13 mouse cellular contexts compared by ENCODE assay signal in the genomic region with DNA sequence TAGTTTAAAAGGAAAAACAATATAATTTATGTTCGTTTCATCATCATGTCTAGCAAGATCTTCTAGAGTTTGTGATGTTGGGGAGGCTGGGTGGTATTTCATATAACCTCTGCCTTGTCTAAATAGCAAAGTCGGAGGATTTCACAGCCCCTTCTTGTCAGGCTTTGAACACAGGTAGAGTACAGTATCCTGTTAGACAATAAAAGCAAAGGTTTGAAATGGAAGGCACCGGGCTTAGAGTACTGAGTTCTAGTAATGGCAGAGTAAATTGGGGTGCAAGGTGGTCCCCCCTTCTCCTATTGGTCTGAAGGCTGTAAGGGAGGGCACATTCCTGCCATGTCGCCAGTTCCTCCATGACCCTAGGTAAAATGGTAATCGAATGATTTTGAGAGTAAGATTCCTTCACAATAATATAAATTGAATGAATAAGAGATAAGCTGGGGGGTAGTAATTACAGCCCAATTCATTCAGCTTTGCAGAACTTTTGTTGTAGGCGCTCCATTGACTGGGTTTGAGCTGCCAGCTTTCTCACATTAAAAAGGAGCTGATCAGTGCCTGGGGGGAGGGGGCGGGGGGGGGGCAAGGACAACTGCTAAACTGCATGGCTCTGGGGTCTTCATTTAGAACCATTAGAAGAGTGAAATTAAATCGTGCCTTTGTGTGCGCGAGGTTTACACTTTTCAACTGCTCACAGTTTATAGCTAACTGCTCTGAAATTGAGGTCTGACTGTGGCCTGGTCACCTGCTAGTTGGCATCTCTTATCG. TPM values are rescaled to one million over a fixed set of nuclear protein-coding genes. Genes with fewer than 3 reads are reported as not detected.
DNase-seq lines count a peak whose midpoint lies in the region; ATAC-seq and TF ChIP-seq lines count a peak whose summit lies in the region.
"Had no signal": no experiment of that assay in that cellular context is flagged by ENCODE, and none has a peak within 500 bp of the region (broad histone marks: within the 10 kb centered on the region; RNA-seq: fewer than 3 reads in every experiment).

No protein-coding gene starts in this region.

- H3K27me3 ChIP-seq in embryonic facial prominence, embryonic 11.5 days (ENCODE audit: control insufficient read depth, insufficient read depth, low read length) = peaks cover 49% of the 10 kb centered on the region
- peaks cover 30% of the 10 kb centered on the region for H3K27me3 ChIP-seq in hindbrain, embryonic 12.5 days
- peaks cover 22% of the 10 kb centered on the region for H3K27me3 ChIP-seq in neural tube, embryonic 12.5 days (replicated peaks)
- H3K27me3 ChIP-seq: CH12.LX had no signal

- in situ Hi-C loops in ES-E14 (cut with MboI; ENCODE audit: low sequenced_read_pairs in 2 of 2, unreplicated experiment in 2 of 2) = loop anchor here (5.0 to 25.0 kb wide), 2 partner anchors 92 to 107 kb away; no protein-coding TSS in a partner anchor

- intact Hi-C loops in left cerebral cortex, postnatal 36 days (cut with DNase I) = loop anchor here (10.0 kb wide), 1 partner anchor 551 kb away; no protein-coding TSS in a partner anchor

- peak overlapping the region; percentile 34; the same call in 1 of the 2 replicates for H3K4me2 ChIP-seq in embryonic facial prominence, embryonic 11.5 days (ENCODE audit: low read depth, low read length)
- peak overlapping the region; percentile 51 for H3K4me2 ChIP-seq in hindbrain, embryonic 12.5 days (replicated peaks)
- H3K4me2 ChIP-seq in neural tube, embryonic 12.5 days (replicated peaks) = peak overlapping the region; percentile 79
- H3K4me2 ChIP-seq: kidney, embryonic 15.5 days; liver, embryonic 15.5 days had no signal

- H3K27ac ChIP-seq in ES-E14 (ENCODE audit: insufficient read depth, low read depth, low read length, poor library complexity, severe bottlenecking) = no peak overlapping the region; the same call in 1 of the 2 replicates
- no peak overlapping the region for H3K27ac ChIP-seq in embryonic facial prominence, embryonic 11.5 days (replicated peaks; ENCODE audit: low read depth, low read length)
- H3K27ac ChIP-seq in hindbrain, embryonic 12.5 days = peak overlapping the region; percentile 62; the same call in 1 of the 2 replicates
- no peak overlapping the region for H3K27ac ChIP-seq in neural tube, embryonic 12.5 days
- H3K27ac ChIP-seq: kidney, embryonic 15.5 days; liver, embryonic 15.5 days had no signal

- H3K9ac ChIP-seq in ES-E14 (ENCODE audit: insufficient read depth, low read depth, low read length, poor library complexity, severe bottlenecking) = peak overlapping the region; percentile 41; the same call in 1 of the 2 replicates
- peak overlapping the region; percentile 37; the same call in 1 of the 2 replicates for H3K9ac ChIP-seq in embryonic facial prominence, embryonic 11.5 days (replicated peaks; ENCODE audit: low read length)
- H3K9ac ChIP-seq in hindbrain, embryonic 12.5 days = peak overlapping the region; percentile 55
- peak overlapping the region; percentile 78 for H3K9ac ChIP-seq in neural tube, embryonic 12.5 days
- H3K9ac ChIP-seq: kidney, embryonic 15.5 days; liver, embryonic 15.5 days had no signal

- ATAC-seq in embryonic facial prominence, embryonic 11.5 days (replicated peaks; ENCODE audit: insufficient number of reproducible peaks, low FRiP score, low TSS enrichment, low read depth) = no peak
- no peak for ATAC-seq in hindbrain, embryonic 12.5 days (ENCODE audit: low FRiP score)
- 0 out of 2 replicates have a peak, but pooled peaks have one; percentile 7 for ATAC-seq in neural tube, embryonic 12.5 days (ENCODE audit: low FRiP score, low read depth)
- no peak for ATAC-seq in cerebellum, adult (ENCODE audit: insufficient number of reproducible peaks, low FRiP score, low TSS enrichment)
- ATAC-seq: activated CD4-positive, CD25-positive, alpha-beta regulatory T cell, adult 4 months had no signal

- DNase-seq in ES-E14 (ENCODE audit: low read depth, low spot score) = no peak
- DNase-seq in embryonic facial prominence, embryonic 11.5 days (ENCODE audit: low spot score) = no peak
- no peak for DNase-seq in frontal cortex, adult 2 months (ENCODE audit: extremely low spot score in 1 of 2, low spot score in 1 of 2)
- DNase-seq in left cerebral cortex, postnatal 36 days (ENCODE audit: low spot score in 2 of 2) = no peak

- 11% methylated on average over 11 of the region's 11 CpGs for WGBS in embryonic facial prominence, embryonic 11.5 days
- 5% methylated on average over 11 of the region's 11 CpGs for WGBS in hindbrain, embryonic 12.5 days
- WGBS in neural tube, embryonic 12.5 days = 5% methylated on average over 11 of the region's 11 CpGs

- peak overlapping the region; percentile 76 to 82 for H3K4me3 ChIP-seq in ES-E14 (ENCODE audit: insufficient read depth in 1 of 2, low read depth in 1 of 2, low read length in 2 of 2, poor library complexity in 1 of 2, severe bottlenecking in 1 of 2)
- peak overlapping the region; percentile 17; the same call in 1 of the 2 replicates for H3K4me3 ChIP-seq in embryonic facial prominence, embryonic 11.5 days (ENCODE audit: low read depth, low read length)
- H3K4me3 ChIP-seq in hindbrain, embryonic 12.5 days = peak overlapping the region; percentile 40
- H3K4me3 ChIP-seq in neural tube, embryonic 12.5 days = peak overlapping the region; percentile 41
- H3K4me3 ChIP-seq: kidney, embryonic 15.5 days; liver, embryonic 15.5 days; megakaryocyte, embryonic 14.5 days had no signal

- peaks cover 4 to 13% of the 10 kb centered on the region in 2 experiments; a peak in 3 of 4 replicates for H3K4me1 ChIP-seq in ES-E14 (ENCODE audit: control insufficient read depth in 2 of 2, insufficient read depth in 2 of 2, low read length in 2 of 2, poor library complexity in 1 of 2)
- peaks cover 3% of the 10 kb centered on the region; the same call in 1 of the 2 replicates for H3K4me1 ChIP-seq in embryonic facial prominence, embryonic 11.5 days (ENCODE audit: control insufficient read depth, insufficient read depth, low read length)
- peaks cover 39% of the 10 kb centered on the region for H3K4me1 ChIP-seq in hindbrain, embryonic 12.5 days
- H3K4me1 ChIP-seq in neural tube, embryonic 12.5 days = peaks cover 15% of the 10 kb centered on the region

- no peaks in the 10 kb centered on the region for H3K9me3 ChIP-seq in ES-E14 (ENCODE audit: control insufficient read depth, insufficient read depth, low read depth, low read length)
- H3K9me3 ChIP-seq in embryonic facial prominence, embryonic 11.5 days (replicated peaks; ENCODE audit: control insufficient read depth, low read length) = no peaks in the 10 kb centered on the region
- no peaks in the 10 kb centered on the region for H3K9me3 ChIP-seq in hindbrain, embryonic 12.5 days (replicated peaks)
- no peaks in the 10 kb centered on the region for H3K9me3 ChIP-seq in neural tube, embryonic 12.5 days
- H3K9me3 ChIP-seq: kidney, embryonic 15.5 days; liver, embryonic 15.5 days had no signal

- peaks cover 39% of the 10 kb centered on the region for H3K36me3 ChIP-seq in ES-E14 (ENCODE audit: control insufficient read depth, insufficient read depth, low read length, poor library complexity, severe bottlenecking)
- no peaks in the 10 kb centered on the region for H3K36me3 ChIP-seq in embryonic facial prominence, embryonic 11.5 days (replicated peaks; ENCODE audit: control insufficient read depth, insufficient read depth, low read depth, low read length)
- no peaks in the 10 kb centered on the region for H3K36me3 ChIP-seq in hindbrain, embryonic 12.5 days
- H3K36me3 ChIP-seq in neural tube, embryonic 12.5 days = no peaks in the 10 kb centered on the region
- H3K36me3 ChIP-seq: kidney, embryonic 15.5 days; liver, embryonic 15.5 days had no signal

TF ChIP-seq in ES-E14, 5 proteins besides CTCF, POLR2A, EP300 and RAD21:
- TF ChIP-seq ZNF384 (IDR thresholded peaks at IDR 0.05; ENCODE audit: low read depth, low read length) = no peak
- TF ChIP-seq MAFK (IDR thresholded peaks at IDR 0.05; ENCODE audit: insufficient read depth, low read depth, low read length) = no peak
- no peak for TF ChIP-seq CHD2 (IDR thresholded peaks at IDR 0.05; ENCODE audit: low read depth, low read length)
- TF ChIP-seq ZC3H11A (IDR thresholded peaks at IDR 0.05; ENCODE audit: borderline replicate concordance, low read depth, low read length) = no peak
- TF ChIP-seq HCFC1 (IDR thresholded peaks at IDR 0.05; ENCODE audit: borderline replicate concordance, insufficient read depth, low read length) = no peak
TF ChIP-seq in ES-E14: peak in this region for 0.

RNA-seq across cellular contexts. Expression of a gene that starts 5.3 kb away (rescaled TPM):
- 175 and 179 TPM in 2 replicates for total RNA-seq in ES-E14 (2012; rRNA removed)
- 13.2 and 13.7 TPM in 2 replicates for polyA plus RNA-seq in embryonic facial prominence, embryonic 11.5 days (2014; fragmentation: Nextera tagmentation; extraction: Ambion mirVana)
- polyA plus RNA-seq in hindbrain, embryonic 12.5 days (2016; fragmentation: Nextera tagmentation; extraction: Ambion mirVana) = 37.3 and 39.5 TPM in 2 replicates
- 48.0 and 49.7 TPM in 2 replicates for polyA plus RNA-seq in neural tube, embryonic 12.5 days (2016; fragmentation: Nextera tagmentation; extraction: Ambion mirVana)
- polyA plus RNA-seq in frontal cortex, adult 2 months (2012; rRNA removed) = 42.7 and 44.8 TPM in 2 replicates
- 10 to 100 TPM; 39.9 to 44.4 TPM for total RNA-seq in left cerebral cortex, postnatal 36 days (2021)
- total RNA-seq: CH12.LX; gastrocnemius, adult 18-20 months had no signal
- polyA plus RNA-seq: activated CD4-positive, CD25-positive, alpha-beta regulatory T cell, adult 4 months; liver, embryonic 15.5 days had no signal

Comparison
In these comparisons a context has a peak if more than half of its experiments do, and no peak if none do; other contexts are left out.
1. H3K4me3 ChIP-seq: peak in every context shown above with its lines; median percentile 79 in ES-E14; 41 in neural tube, embryonic 12.5 days; 40 in hindbrain, embryonic 12.5 days; 17 in embryonic facial prominence, embryonic 11.5 days.